ENCODE assay signal across 10 mouse cellular contexts in the genomic region with DNA sequence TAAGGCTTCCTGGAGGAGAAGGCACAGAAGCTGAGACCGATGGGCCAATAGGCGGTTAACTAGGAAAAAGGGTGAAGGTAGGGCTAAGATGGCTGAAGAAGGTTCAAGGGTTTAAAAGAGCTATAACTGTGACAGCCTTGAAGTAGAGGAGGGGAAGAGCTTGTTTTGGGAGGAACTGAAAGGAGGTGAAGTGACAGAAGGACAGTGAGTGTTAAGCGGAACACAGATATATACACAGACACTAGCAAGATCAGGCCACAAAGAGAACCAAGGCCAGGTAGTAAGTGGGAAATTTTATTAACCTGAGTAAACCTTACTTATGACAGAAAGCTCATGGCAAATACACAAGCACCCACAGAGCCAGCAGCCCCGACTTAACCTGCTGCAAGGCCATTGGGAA. TPM values are rescaled to one million over a fixed set of nuclear protein-coding genes. Genes with fewer than 3 reads are reported as not detected.
A peak's percentile ranks its signal among the peaks of the same experiment; 100 is the strongest.
DNase-seq lines count a peak whose midpoint lies in the region; ATAC-seq and TF ChIP-seq lines count a peak whose summit lies in the region.
"Had no signal": no experiment of that assay in that cellular context is flagged by ENCODE, and none has a peak within 500 bp of the region (broad histone marks: within the 10 kb centered on the region; RNA-seq: fewer than 3 reads in every experiment).

No protein-coding gene starts in this region.

- TF ChIP-seq RAD21 in MEL (IDR thresholded peaks at IDR 0.05; ENCODE audit: low read depth, low read length) = no peak

- no peaks in the 10 kb centered on the region for H3K36me3 ChIP-seq in intestine, embryonic 14.5 days (ENCODE audit: control insufficient read depth, insufficient read depth, low read length)
- H3K36me3 ChIP-seq in intestine, postnatal 0 days (ENCODE audit: control insufficient read depth, insufficient read depth) = no peaks in the 10 kb centered on the region
- H3K36me3 ChIP-seq in MEL (ENCODE audit: control insufficient read depth in 1 of 2, insufficient read depth in 2 of 2, low read length in 2 of 2) = peaks cover 0 to 17% of the 10 kb centered on the region in 2 experiments; a peak in 3 of 4 replicates
- no peaks in the 10 kb centered on the region for H3K36me3 ChIP-seq in liver, embryonic 15.5 days (replicated peaks)
- no peaks in the 10 kb centered on the region for H3K36me3 ChIP-seq in forebrain, postnatal 0 days (ENCODE audit: insufficient read depth)
- H3K36me3 ChIP-seq: midbrain, embryonic 12.5 days had no signal

- peaks cover 32% of the 10 kb centered on the region for H3K4me1 ChIP-seq in intestine, embryonic 14.5 days (replicated peaks; ENCODE audit: control insufficient read depth, insufficient read depth, low read length)
- H3K4me1 ChIP-seq in intestine, postnatal 0 days (replicated peaks; ENCODE audit: control insufficient read depth, insufficient read depth, low read length) = 0 out of 2 replicates have a peak, but pooled peaks cover 3% of the 10 kb centered on the region
- H3K4me1 ChIP-seq in MEL (ENCODE audit: control insufficient read depth in 1 of 2, insufficient read depth in 2 of 2, low read length in 2 of 2) = peaks cover 4 to 16% of the 10 kb centered on the region in 2 experiments; a peak in 3 of 4 replicates
- peaks cover 35% of the 10 kb centered on the region for H3K4me1 ChIP-seq in liver, embryonic 15.5 days (replicated peaks)
- H3K4me1 ChIP-seq in forebrain, postnatal 0 days (ENCODE audit: insufficient read depth) = 0 out of 2 replicates have a peak, but pooled peaks cover 6% of the 10 kb centered on the region

- no peaks in the 10 kb centered on the region for H3K27me3 ChIP-seq in intestine, embryonic 14.5 days (replicated peaks; ENCODE audit: control insufficient read depth, insufficient read depth, low read length)
- no peaks in the 10 kb centered on the region for H3K27me3 ChIP-seq in intestine, postnatal 0 days (replicated peaks; ENCODE audit: control insufficient read depth, insufficient read depth, low read length)
- no peaks in the 10 kb centered on the region for H3K27me3 ChIP-seq in MEL (ENCODE audit: control insufficient read depth in 1 of 2, insufficient read depth in 2 of 2, low read length in 2 of 2)
- no peaks in the 10 kb centered on the region for H3K27me3 ChIP-seq in liver, embryonic 15.5 days
- H3K27me3 ChIP-seq in forebrain, postnatal 0 days (ENCODE audit: insufficient read depth, low read length) = no peaks in the 10 kb centered on the region
- H3K27me3 ChIP-seq: midbrain, embryonic 12.5 days had no signal

- no peak overlapping the region for H3K9ac ChIP-seq in intestine, embryonic 14.5 days (ENCODE audit: low read length)
- H3K9ac ChIP-seq in intestine, postnatal 0 days (ENCODE audit: low read depth, low read length) = no peak overlapping the region
- H3K9ac ChIP-seq in MEL (ENCODE audit: control insufficient read depth, low read depth, low read length, poor library complexity, severe bottlenecking) = peak overlapping the region; percentile 15
- H3K9ac ChIP-seq in liver, embryonic 15.5 days = no peak overlapping the region
- no peak overlapping the region for H3K9ac ChIP-seq in forebrain, postnatal 0 days
- H3K9ac ChIP-seq: midbrain, embryonic 12.5 days had no signal

- no peak for ATAC-seq in intestine, embryonic 14.5 days (replicated peaks; ENCODE audit: low FRiP score, low TSS enrichment, low read depth)
- ATAC-seq in intestine, postnatal 0 days = no peak
- ATAC-seq in liver, embryonic 15.5 days (ENCODE audit: insufficient read depth) = no peak
- ATAC-seq in forebrain, postnatal 0 days = no peak

- H3K4me2 ChIP-seq in intestine, embryonic 14.5 days (ENCODE audit: low read length) = no peak overlapping the region; the same call in 1 of the 2 replicates
- no peak overlapping the region for H3K4me2 ChIP-seq in intestine, postnatal 0 days (replicated peaks; ENCODE audit: low read depth)
- no peak overlapping the region for H3K4me2 ChIP-seq in liver, embryonic 15.5 days
- no peak overlapping the region for H3K4me2 ChIP-seq in forebrain, postnatal 0 days (ENCODE audit: low read depth)
- H3K4me2 ChIP-seq: midbrain, embryonic 12.5 days had no signal

- H3K79me2 ChIP-seq in MEL (ENCODE audit: control insufficient read depth, insufficient read depth, low read length, poor library complexity) = peaks cover 6% of the 10 kb centered on the region; the same call in 1 of the 2 replicates

- TF ChIP-seq CTCF in intestine, postnatal 0 days (IDR thresholded peaks at IDR 0.05; ENCODE audit: low read depth) = no peak
- no peak for TF ChIP-seq CTCF in MEL (IDR thresholded peaks at IDR 0.05 in 2 of 3, conservative IDR thresholded peaks at IDR 0.05 in 1 of 3; ENCODE audit: control insufficient read depth in 1 of 3, insufficient read depth in 1 of 3, low read depth in 2 of 3, low read length in 3 of 3, poor library complexity in 1 of 3, severe bottlenecking in 1 of 3)
- no peak for TF ChIP-seq CTCF in forebrain, postnatal 0 days (IDR thresholded peaks at IDR 0.05; ENCODE audit: low read depth)

- no peak for TF ChIP-seq POLR2A in MEL (IDR thresholded peaks at IDR 0.05; ENCODE audit: control insufficient read depth in 1 of 2, insufficient read depth in 1 of 2, low read depth in 1 of 2, low read length in 2 of 2, poor library complexity in 1 of 2)

- DNase-seq in intestine, embryonic 14.5 days (ENCODE audit: low spot score) = no peak
- peak; percentile 39 for DNase-seq in A20 (ENCODE audit: low read depth, low spot score)
- no peak for DNase-seq in MEL (ENCODE audit: low read depth, low spot score)
- no peak for DNase-seq in right cerebral cortex, adult 2 months (ENCODE audit: low spot score in 2 of 2)
- no peak for DNase-seq in forebrain, postnatal 0 days
- DNase-seq: kidney, postnatal 10 days had no signal

- H3K9me3 ChIP-seq in intestine, embryonic 14.5 days (ENCODE audit: control insufficient read depth, low read length) = no peaks in the 10 kb centered on the region
- H3K9me3 ChIP-seq in intestine, postnatal 0 days (ENCODE audit: control insufficient read depth) = no peaks in the 10 kb centered on the region
- no peaks in the 10 kb centered on the region for H3K9me3 ChIP-seq in MEL (replicated peaks; ENCODE audit: insufficient read depth, low read length)
- H3K9me3 ChIP-seq in liver, embryonic 15.5 days (replicated peaks) = no peaks in the 10 kb centered on the region
- no peaks in the 10 kb centered on the region for H3K9me3 ChIP-seq in forebrain, postnatal 0 days (ENCODE audit: low read length)
- H3K9me3 ChIP-seq: midbrain, embryonic 12.5 days had no signal

- H3K27ac ChIP-seq in intestine, embryonic 14.5 days (ENCODE audit: low read depth) = peak overlapping the region; percentile 70; the same call in 1 of the 2 replicates
- H3K27ac ChIP-seq in intestine, postnatal 0 days (ENCODE audit: low read depth, low read length) = no peak overlapping the region
- peak overlapping the region; percentile 39 for H3K27ac ChIP-seq in MEL (ENCODE audit: control insufficient read depth, low read depth, low read length)
- peak overlapping the region; percentile 4; the same call in 1 of the 2 replicates for H3K27ac ChIP-seq in liver, embryonic 15.5 days (replicated peaks)
- H3K27ac ChIP-seq in forebrain, postnatal 0 days (ENCODE audit: low read depth, low read length) = no peak overlapping the region
- H3K27ac ChIP-seq: midbrain, embryonic 12.5 days had no signal

- 89% methylated on average over 4 of the region's 4 CpGs for WGBS in intestine, embryonic 14.5 days
- 85% methylated on average over 4 of the region's 4 CpGs for WGBS in intestine, postnatal 0 days
- 70% methylated on average over 4 of the region's 4 CpGs for WGBS in liver, embryonic 15.5 days (ENCODE audit: insufficient replicate concordance)
- WGBS in forebrain, postnatal 0 days = 95% methylated on average over 4 of the region's 4 CpGs

- no peak overlapping the region for H3K4me3 ChIP-seq in intestine, embryonic 14.5 days (ENCODE audit: low read depth, low read length)
- H3K4me3 ChIP-seq in intestine, postnatal 0 days (ENCODE audit: low read depth, low read length) = no peak overlapping the region
- H3K4me3 ChIP-seq in MEL (ENCODE audit: control insufficient read depth in 1 of 2, insufficient read depth in 1 of 2, low read depth in 2 of 2, low read length in 2 of 2) = no peak overlapping the region
- no peak overlapping the region for H3K4me3 ChIP-seq in liver, embryonic 15.5 days (replicated peaks)
- H3K4me3 ChIP-seq in forebrain, postnatal 0 days (ENCODE audit: low read depth, low read length) = no peak overlapping the region
- H3K4me3 ChIP-seq: erythroblast, embryonic 14.5 days; midbrain, embryonic 12.5 days had no signal

- no peak for TF ChIP-seq EP300 in MEL (IDR thresholded peaks at IDR 0.05; ENCODE audit: low read depth in 1 of 2, low read length in 2 of 2)

TF ChIP-seq in MEL, 35 proteins besides CTCF, POLR2A, EP300 and RAD21 (continues in another document):
- TF ChIP-seq JUND (IDR thresholded peaks at IDR 0.05; ENCODE audit: low read depth, low read length) = no peak
- no peak for TF ChIP-seq NRF1 (IDR thresholded peaks at IDR 0.05; ENCODE audit: insufficient read depth, low read depth, low read length, poor library complexity, severe bottlenecking)
- TF ChIP-seq HCFC1 (IDR thresholded peaks at IDR 0.05; ENCODE audit: low read depth, low read length) = no peak
- no peak for TF ChIP-seq USF2 (IDR thresholded peaks at IDR 0.05; ENCODE audit: borderline replicate concordance in 1 of 2, insufficient read depth in 1 of 2, low read depth in 1 of 2, low read length in 2 of 2)
- TF ChIP-seq SMC3 (IDR thresholded peaks at IDR 0.05; ENCODE audit: low read depth, low read length) = no peak

RNA-seq across cellular contexts. Expression of a gene that starts 18.1 kb away (rescaled TPM):
- 130 and 131 TPM in 2 replicates for polyA plus RNA-seq in intestine, embryonic 14.5 days (2014; fragmentation: Nextera tagmentation; extraction: Ambion mirVana)
- polyA plus RNA-seq in intestine, postnatal 0 days (2015; fragmentation: Nextera tagmentation; extraction: Ambion mirVana) = 114 and 116 TPM in 2 replicates
- 74.6 and 79.5 TPM in 2 replicates for total RNA-seq in MEL (2012; rRNA removed)
- polyA plus RNA-seq in MEL (2012; ENCODE audit: insufficient read depth in 1 of 2, insufficient read length in 2 of 2, low read depth in 1 of 2, low replicate concordance in 2 of 2, missing spikeins in 1 of 2) = 100 to 1,000 TPM in 1 of 2 experiments, not detected in 1; 160 TPM
- polyA plus RNA-seq in liver, embryonic 15.5 days (2015; fragmentation: Nextera tagmentation; extraction: Ambion mirVana) = 93.3 and 95.5 TPM in 2 replicates
- 114 and 138 TPM in 2 replicates for total RNA-seq in forebrain, postnatal 0 days (2014; rRNA removed)
- 211 and 214 TPM in 2 replicates for polyA plus RNA-seq in forebrain, postnatal 0 days (2015; fragmentation: Nextera tagmentation; extraction: Ambion mirVana)

RNA-seq across cellular contexts. Expression of a gene that starts 31.4 kb away (rescaled TPM):
- polyA plus RNA-seq in intestine, embryonic 14.5 days (2014; fragmentation: Nextera tagmentation; extraction: Ambion mirVana) = 54.3 and 60.7 TPM in 2 replicates
- 61.3 and 68.5 TPM in 2 replicates for polyA plus RNA-seq in intestine, postnatal 0 days (2015; fragmentation: Nextera tagmentation; extraction: Ambion mirVana)
- total RNA-seq in MEL (2012; rRNA removed) = 326 and 348 TPM in 2 replicates
- polyA plus RNA-seq in MEL (2012; ENCODE audit: insufficient read depth in 1 of 2, insufficient read length in 2 of 2, low read depth in 1 of 2, low replicate concordance in 2 of 2, missing spikeins in 1 of 2) = 100 to 1,000 TPM; 637 to 650 TPM
- polyA plus RNA-seq in liver, embryonic 15.5 days (2015; fragmentation: Nextera tagmentation; extraction: Ambion mirVana) = 126 and 129 TPM in 2 replicates
- total RNA-seq in forebrain, postnatal 0 days (2014; rRNA removed) = 81.9 and 98.2 TPM in 2 replicates
- 26.4 and 31.7 TPM in 2 replicates for polyA plus RNA-seq in forebrain, postnatal 0 days (2015; fragmentation: Nextera tagmentation; extraction: Ambion mirVana)

Comparison
In these comparisons a context has a peak if more than half of its experiments do, and no peak if none do; other contexts are left out.
1. H3K27ac ChIP-seq: peak in intestine, embryonic 14.5 days (single experiment), MEL (single experiment) and liver, embryonic 15.5 days (single experiment); none in intestine, postnatal 0 days (single experiment) and forebrain, postnatal 0 days (single experiment).